Mouse (Mus musculus): ENCODE data around the gene Nfatc4.

DNA sequence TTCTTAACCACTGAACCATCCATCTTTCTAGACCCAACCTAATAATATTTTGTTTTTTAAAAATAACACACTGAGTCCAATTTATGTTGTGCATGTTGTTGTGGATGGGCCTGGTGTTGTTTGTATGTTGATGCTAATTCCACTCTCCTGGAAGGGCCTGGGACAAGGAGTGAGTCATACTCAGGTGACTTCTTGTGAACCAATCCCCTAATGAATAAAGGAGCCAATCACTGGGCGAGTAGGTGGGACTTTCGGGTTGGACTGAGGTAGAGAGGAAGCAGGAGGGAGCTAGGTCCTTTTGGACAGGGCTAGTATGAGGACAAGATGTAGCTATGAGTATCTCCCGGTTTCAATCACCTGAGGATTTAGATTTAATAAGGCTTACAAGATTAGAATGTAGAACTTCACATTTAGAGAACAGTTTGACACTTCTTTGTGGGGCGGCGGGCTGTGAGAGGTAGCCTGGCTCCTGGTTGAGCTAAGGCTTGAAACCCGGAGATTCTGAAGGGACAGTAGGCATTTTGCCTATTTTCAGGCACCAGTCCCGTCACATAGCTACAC is 3.0 kb upstream of the Nfatc4 start:
- TF ChIP-seq HCFC1 (IDR thresholded peaks at IDR 0.05; ENCODE audit: low read depth, low read length) (no peak), MXI1 (IDR thresholded peaks at IDR 0.05; ENCODE audit: low read depth, low read length) (no peak)

All from CH12.LX (cell line).